Mouse (Mus musculus) CH12.LX (cell line): ENCODE measurements at regions not wholly inside any gene's neighbourhood (a gene's known extent, or its start where the extent isn't known, plus 50 kb on each side); places are given as distances from the start of the nearest gene placed in this dataset.

Source experiments
- DNase-seq: peaks from one replicate; pipeline ENCODE4 v3.0.0-alpha.2; 2013; ENCODE audit errors: extremely low read depth
- H3K27ac ChIP-seq: 2 replicates; pipeline ENCODE4 v1.5.1; 2012; ENCODE audit warnings: low read depth, mild to moderate bottlenecking, control low read depth, moderate library complexity; ENCODE audit not compliant: insufficient read depth
- H3K27me3 ChIP-seq: replicated peaks from 2 replicates; pipeline ENCODE3; 2012; ENCODE audit warnings: inconsistent platforms
- H3K36me3 ChIP-seq, 2 experiments: replicated peaks in 1 of 2; 2 replicates each; pipeline versions ENCODE3 to v1.6.1; 2012; ENCODE audit warnings: inconsistent platforms in 1 of 2, low read length in 1 of 2, mild to moderate bottlenecking in 1 of 2, mixed read lengths in 1 of 2, moderate library complexity in 1 of 2; ENCODE audit not compliant: control insufficient read depth in 1 of 2, insufficient read depth in 1 of 2
- H3K4me1 ChIP-seq, 2 experiments: 2 replicates each; pipeline ENCODE4 v1.6.1; 2012; ENCODE audit warnings: inconsistent platforms in 1 of 2, moderate library complexity in 1 of 2; ENCODE audit not compliant: insufficient read depth in 2 of 2, control insufficient read depth in 1 of 2
- H3K4me2 ChIP-seq: 2 replicates; pipeline ENCODE4 v1.6.1; 2012; ENCODE audit warnings: low read depth, mild to moderate bottlenecking, control low read depth; ENCODE audit not compliant: poor library complexity, insufficient read depth, severe bottlenecking
- H3K4me3 ChIP-seq, 3 experiments: fragments of 150-350 bp in 1 of 3; sonication (generic) in 1 of 3; replicated peaks in 1 of 3; 2 replicates each; pipeline versions ENCODE3 to v1.5.1; 2011 to 2012; ENCODE audit warnings: low read depth in 2 of 3, low read length in 2 of 3, mild to moderate bottlenecking in 2 of 3, moderate library complexity in 2 of 3, control low read depth in 1 of 3, improper control_type of control experiment in 1 of 3, inconsistent platforms in 1 of 3, mixed read lengths in 1 of 3; ENCODE audit not compliant: poor library complexity in 1 of 3
- H3K79me2 ChIP-seq: replicated peaks from 2 replicates; pipeline ENCODE4 v1.6.1; 2012; ENCODE audit warnings: mild to moderate bottlenecking, moderate library complexity; ENCODE audit not compliant: control insufficient read depth, poor library complexity, insufficient read depth, severe bottlenecking; ENCODE audit errors: extremely low read depth
- H3K9ac ChIP-seq: 2 replicates; pipeline ENCODE4 v1.6.1; 2012; ENCODE audit warnings: low read depth, mild to moderate bottlenecking, control low read depth, moderate library complexity; ENCODE audit not compliant: insufficient read depth
- H3K9me3 ChIP-seq: replicated peaks from 2 replicates; pipeline ENCODE3; 2012; ENCODE audit warnings: low read length, inconsistent platforms, mixed read lengths
- CHD2 ChIP-seq: IDR thresholded peaks from 2 replicates; pipeline ENCODE4 v1.6.1; 2011; ENCODE audit warnings: low read length, improper control_type of control experiment
- E2F4 ChIP-seq: IDR thresholded peaks from 2 replicates; pipeline ENCODE4 v1.6.1; 2011; ENCODE audit warnings: low read depth, low read length, improper control_type of control experiment; ENCODE audit not compliant: insufficient replicate concordance
- EP300 ChIP-seq: IDR thresholded peaks from 2 replicates; pipeline ENCODE4 v1.6.1; 2011; ENCODE audit warnings: low read length, improper control_type of control experiment
- ETS1 ChIP-seq: conservative IDR thresholded peaks from 2 replicates; pipeline ENCODE4 v1.6.1; 2012; ENCODE audit warnings: low read depth, mild to moderate bottlenecking, inconsistent platforms, low read length, improper control_type of control experiment, moderate library complexity
- IRF4 ChIP-seq: IDR thresholded peaks from 2 replicates; pipeline ENCODE4 v1.6.1; 2014; ENCODE audit warnings: low read depth, mild to moderate bottlenecking, inconsistent platforms, low read length, improper control_type of control experiment
- JUND ChIP-seq: conservative IDR thresholded peaks from 2 replicates; pipeline ENCODE4 v1.6.1; 2011; ENCODE audit warnings: low read depth, low read length, improper control_type of control experiment
- KAT2A ChIP-seq: IDR thresholded peaks from 2 replicates; pipeline ENCODE4 v1.6.1; 2012; ENCODE audit warnings: low read length, improper control_type of control experiment, inconsistent platforms; ENCODE audit not compliant: insufficient replicate concordance
- MAFK ChIP-seq: IDR thresholded peaks from 2 replicates; pipeline ENCODE4 v1.6.1; 2011; ENCODE audit warnings: low read length, improper control_type of control experiment; ENCODE audit not compliant: insufficient replicate concordance
- MAX ChIP-seq: IDR thresholded peaks from 2 replicates; pipeline ENCODE4 v1.6.1; 2011; ENCODE audit warnings: low read length, improper control_type of control experiment
- MXI1 ChIP-seq: IDR thresholded peaks from 2 replicates; pipeline ENCODE4 v1.6.1; 2011; ENCODE audit warnings: mild to moderate bottlenecking, low read depth, low read length, improper control_type of control experiment
- NRF1 ChIP-seq: IDR thresholded peaks from 2 replicates; pipeline ENCODE4 v1.6.1; 2014; ENCODE audit warnings: low read depth, mild to moderate bottlenecking, inconsistent platforms, low read length, improper control_type of control experiment, moderate library complexity
- POLR2A ChIP-seq: IDR thresholded peaks from 2 replicates; pipeline ENCODE4 v1.6.1; 2011; ENCODE audit warnings: low read depth, mild to moderate bottlenecking, improper control_type of control experiment, low read length
- POLR2AphosphoS2 ChIP-seq: IDR thresholded peaks from 2 replicates; pipeline ENCODE4 v1.6.1; 2011; ENCODE audit warnings: low read depth, low read length, improper control_type of control experiment
- SMC3 ChIP-seq: IDR thresholded peaks from 2 replicates; pipeline ENCODE4 v1.6.1; 2011; ENCODE audit warnings: low read depth, low read length, improper control_type of control experiment
- TBP ChIP-seq: conservative IDR thresholded peaks from 2 replicates; pipeline ENCODE4 v1.6.1; 2011; ENCODE audit warnings: low read depth, low read length, improper control_type of control experiment
- TCF12 ChIP-seq: IDR thresholded peaks from 2 replicates; pipeline ENCODE4 v1.6.1; 2014; ENCODE audit warnings: low read depth, mild to moderate bottlenecking, inconsistent platforms, low read length, improper control_type of control experiment
- UBTF ChIP-seq: IDR thresholded peaks from 2 replicates; pipeline ENCODE4 v1.6.1; 2012; ENCODE audit warnings: low read depth, mild to moderate bottlenecking, inconsistent platforms, low read length, improper control_type of control experiment, moderate library complexity
- USF2 ChIP-seq: conservative IDR thresholded peaks from 2 replicates; pipeline ENCODE4 v1.6.1; 2011; ENCODE audit warnings: low read depth, low read length, improper control_type of control experiment
- ZNF384 ChIP-seq: IDR thresholded peaks from 2 replicates; pipeline ENCODE4 v1.6.1; 2012; ENCODE audit warnings: low read depth, low read length, improper control_type of control experiment, inconsistent platforms
- dilution Hi-C: fragments of 300-500 bp; cut with MboI; formaldehyde crosslinking; loops from 2 replicates; pipeline ENCODE4 v1.14.3; 2020; ENCODE audit warnings: low sequenced_read_pairs; ENCODE audit not compliant: extremely low pct_unique_long_range_greater_than_20kb, extremely low pct_ligation_motif_present
- in situ Hi-C: fragments of 300-500 bp; cut with MboI; formaldehyde crosslinking; loops from 3 replicates; pipeline ENCODE4 v1.14.3; 2019; ENCODE audit warnings: low sequenced_read_pairs, low pct_ligation_motif_present, low pct_unique_long_range_greater_than_20kb, mixed read lengths

GRCm38 (mm10) chr5:119199906-119200305 is 470.6 kb upstream of the Tbx3 start:
- H3K27me3 ChIP-seq = no peaks in the 10 kb centered on the region
- no peaks in the 10 kb centered on the region for H3K4me1 ChIP-seq
- DNase-seq = no peak
- TF ChIP-seq TCF12 = no peak
- TF ChIP-seq MAX = no peak
- TF ChIP-seq USF2 = no peak
- TF ChIP-seq ZNF384 = no peak
- TF ChIP-seq UBTF = no peak
- no peak for TF ChIP-seq EP300
- no peak for TF ChIP-seq MAFK
- in situ Hi-C loops (no loop called here), dilution Hi-C loops (no loop called here)
- H3K9me3 ChIP-seq = peaks cover 90% of the 10 kb centered on the region
- no peak overlapping the region for H3K4me2 ChIP-seq
- no peak overlapping the region for H3K9ac ChIP-seq
- no peaks in the 10 kb centered on the region for H3K79me2 ChIP-seq
- H3K4me3 ChIP-seq = no peak overlapping the region
- H3K36me3 ChIP-seq = no peaks in the 10 kb centered on the region
- H3K27ac ChIP-seq = no peak overlapping the region

DNA sequence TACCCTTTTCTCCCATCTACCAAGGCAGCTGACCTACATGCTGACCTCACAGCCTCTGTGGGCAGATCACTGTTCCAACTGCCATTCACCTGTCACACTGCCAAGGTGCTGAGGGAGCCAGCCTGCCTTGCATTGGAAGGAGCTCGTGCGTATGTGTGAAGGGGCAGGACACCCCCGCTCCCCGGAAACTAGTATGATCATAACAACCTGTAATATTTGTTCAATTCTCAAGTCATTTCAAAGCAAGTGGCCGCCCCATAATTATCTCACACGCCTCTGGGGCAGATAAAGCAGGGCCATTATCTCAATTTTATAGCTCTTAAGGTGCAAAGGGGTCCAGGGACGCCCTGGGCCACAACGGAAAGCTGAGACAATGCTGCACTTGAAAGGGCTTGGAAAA is 469.2 kb upstream of the Tbx3 start:
- Histone ChIP-seq H3K4me3 (no peak overlapping the region), H3K79me2 (no peaks in the 10 kb centered on the region), H3K4me1 (no peaks in the 10 kb centered on the region), H3K9ac (no peak overlapping the region), H3K4me2 (no peak overlapping the region), H3K27ac (no peak overlapping the region), H3K9me3 (peaks cover 89% of the 10 kb centered on the region), H3K36me3 (no peaks in the 10 kb centered on the region), H3K27me3 (no peaks in the 10 kb centered on the region)
- TF ChIP-seq MXI1 = no peak
- TF ChIP-seq TBP = no peak
- TF ChIP-seq NRF1 = no peak
- TF ChIP-seq USF2 = no peak
- TF ChIP-seq ETS1 = no peak
- TF ChIP-seq E2F4 = no peak
- no peak for TF ChIP-seq POLR2A
- TF ChIP-seq SMC3 = no peak
- TF ChIP-seq EP300 = no peak
- no peak for TF ChIP-seq IRF4
- TF ChIP-seq CHD2 = no peak
- no peak for DNase-seq
- in situ Hi-C loops = no loop called here
- dilution Hi-C loops = no loop called here

DNA sequence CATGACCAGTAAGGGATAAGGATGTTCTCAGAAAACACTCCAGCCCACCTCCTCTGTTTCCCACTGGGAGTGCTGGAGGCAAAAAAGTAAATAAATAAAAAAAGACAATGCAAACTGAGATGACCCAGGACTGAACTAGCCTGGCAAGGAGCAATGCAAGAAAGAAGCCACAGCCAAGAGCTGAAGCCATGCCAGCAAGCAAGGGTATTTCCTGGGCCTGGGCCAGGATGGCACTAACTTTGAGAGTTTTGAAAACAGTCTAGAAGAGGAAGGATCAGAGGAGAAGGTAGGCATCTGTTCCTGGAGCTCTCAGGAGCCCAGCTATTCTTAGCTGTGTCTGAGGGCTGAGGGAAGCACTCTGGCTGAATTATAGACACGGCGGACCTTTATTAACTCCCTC is 465.7 kb upstream of the Tbx3 start:
- Histone ChIP-seq H3K79me2 (no peaks in the 10 kb centered on the region), H3K9ac (no peak overlapping the region), H3K27ac (no peak overlapping the region)
- TF ChIP-seq POLR2AphosphoS2 (no peak), MXI1 (no peak), KAT2A (no peak), JUND (no peak), POLR2A (no peak)
- TF ChIP-seq, all 38 proteins: peak for 0
- H3K27me3 ChIP-seq = no peaks in the 10 kb centered on the region
- dilution Hi-C loops = no loop called here
- DNase-seq = no peak
- peaks cover 95% of the 10 kb centered on the region for H3K9me3 ChIP-seq
- H3K4me1 ChIP-seq = no peaks in the 10 kb centered on the region
- in situ Hi-C loops = no loop called here
- H3K4me3 ChIP-seq = no peak overlapping the region
- H3K36me3 ChIP-seq = no peaks in the 10 kb centered on the region
- H3K4me2 ChIP-seq = no peak overlapping the region
